Mouse (Mus musculus): ENCODE results near the gene Rdm1. TPM values are rescaled to one million over a fixed set of nuclear protein-coding genes. Genes with fewer than 3 reads are reported as not detected.

Rdm1 gene
- polyA plus RNA-seq, 1 experiment = 13.9 TPM

- TF ChIP-seq CTCF (IDR thresholded peaks at IDR 0.05; ENCODE audit: borderline replicate concordance, insufficient read depth, low read depth, low read length) = no peak
- no peak for TF ChIP-seq POLR2A (IDR thresholded peaks at IDR 0.05; ENCODE audit: borderline replicate concordance, insufficient read depth, low read length)
- no peaks in the 10 kb centered on the region for H3K27me3 ChIP-seq (ENCODE audit: control insufficient read depth, insufficient read depth, low read length)
- no peak overlapping the region for H3K4me3 ChIP-seq (replicated peaks; ENCODE audit: insufficient read depth, low read depth, low read length)
- 89% methylated on average over 5 of the region's 5 CpGs for WGBS
- DNase-seq = no peak
- H3K4me1 ChIP-seq (ENCODE audit: control insufficient read depth, insufficient read depth, low read length) = no peaks in the 10 kb centered on the region
- H3K27ac ChIP-seq (ENCODE audit: insufficient read depth, low read length) = no peak overlapping the region
These were observed 47.1 kb downstream of the Rdm1 start for GRCm38 (mm10) chr11:101674106-101674505.

GRCm38 (mm10) chr11:101675349-101675748 is 48.4 kb downstream of the Rdm1 start:
- DNase-seq = no peak

GRCm38 (mm10) chr11:101677655-101678054 is 50.7 kb downstream of the Rdm1 start:
- Histone ChIP-seq H3K4me3 (replicated peaks; ENCODE audit: insufficient read depth, low read depth, low read length) (no peak overlapping the region), H3K4me1 (ENCODE audit: control insufficient read depth, insufficient read depth, low read length) (no peaks in the 10 kb centered on the region), H3K27me3 (ENCODE audit: control insufficient read depth, insufficient read depth, low read length) (no peaks in the 10 kb centered on the region), H3K27ac (ENCODE audit: insufficient read depth, low read length) (no peak overlapping the region)
- 84% methylated on average over 12 of the region's 12 CpGs for WGBS
- TF ChIP-seq POLR2A (IDR thresholded peaks at IDR 0.05; ENCODE audit: borderline replicate concordance, insufficient read depth, low read length) (no peak), CTCF (IDR thresholded peaks at IDR 0.05; ENCODE audit: borderline replicate concordance, insufficient read depth, low read depth, low read length) (no peak)
- DNase-seq = no peak

More at GRCm38 (mm10) chr11:101675349-101675748, 48.4 kb downstream of the Rdm1 start:
- H3K27me3 ChIP-seq (ENCODE audit: control insufficient read depth, insufficient read depth, low read length) = no peaks in the 10 kb centered on the region
- TF ChIP-seq POLR2A (IDR thresholded peaks at IDR 0.05; ENCODE audit: borderline replicate concordance, insufficient read depth, low read length) = no peak
- TF ChIP-seq CTCF (IDR thresholded peaks at IDR 0.05; ENCODE audit: borderline replicate concordance, insufficient read depth, low read depth, low read length) = no peak
- 86% methylated on average over 4 of the region's 4 CpGs for WGBS
- H3K4me1 ChIP-seq (ENCODE audit: control insufficient read depth, insufficient read depth, low read length) = no peaks in the 10 kb centered on the region
- no peak overlapping the region for H3K27ac ChIP-seq (ENCODE audit: insufficient read depth, low read length)
- H3K4me3 ChIP-seq (replicated peaks; ENCODE audit: insufficient read depth, low read depth, low read length) = no peak overlapping the region

GRCm38 (mm10) chr11:101678770-101679169 is 51.8 kb downstream of the Rdm1 start:
- no peak overlapping the region for H3K27ac ChIP-seq (ENCODE audit: insufficient read depth, low read length)
- WGBS = 78% methylated on average over 5 of the region's 5 CpGs
- TF ChIP-seq POLR2A (IDR thresholded peaks at IDR 0.05; ENCODE audit: borderline replicate concordance, insufficient read depth, low read length) = no peak
- no peak for TF ChIP-seq CTCF (IDR thresholded peaks at IDR 0.05; ENCODE audit: borderline replicate concordance, insufficient read depth, low read depth, low read length)

GRCm38 (mm10) chr11:101679907-101680306 is 52.9 kb downstream of the Rdm1 start:
- H3K27ac ChIP-seq (ENCODE audit: insufficient read depth, low read length) = no peak overlapping the region
- WGBS = 53% methylated on average over 7 of the region's 7 CpGs
- no peak overlapping the region for H3K4me3 ChIP-seq (replicated peaks; ENCODE audit: insufficient read depth, low read depth, low read length)
- TF ChIP-seq POLR2A (IDR thresholded peaks at IDR 0.05; ENCODE audit: borderline replicate concordance, insufficient read depth, low read length) (no peak), CTCF (IDR thresholded peaks at IDR 0.05; ENCODE audit: borderline replicate concordance, insufficient read depth, low read depth, low read length) (no peak)
- H3K27me3 ChIP-seq (ENCODE audit: control insufficient read depth, insufficient read depth, low read length) = no peaks in the 10 kb centered on the region
- no peaks in the 10 kb centered on the region for H3K4me1 ChIP-seq (ENCODE audit: control insufficient read depth, insufficient read depth, low read length)
- no peak for DNase-seq

More at GRCm38 (mm10) chr11:101678770-101679169, 51.8 kb downstream of the Rdm1 start:
- Histone ChIP-seq H3K4me1 (ENCODE audit: control insufficient read depth, insufficient read depth, low read length) (no peaks in the 10 kb centered on the region), H3K27me3 (ENCODE audit: control insufficient read depth, insufficient read depth, low read length) (no peaks in the 10 kb centered on the region), H3K4me3 (replicated peaks; ENCODE audit: insufficient read depth, low read depth, low read length) (no peak overlapping the region)
- DNase-seq = no peak

- no peak overlapping the region for H3K4me3 ChIP-seq (replicated peaks; ENCODE audit: insufficient read depth, low read depth, low read length)
- no peak for TF ChIP-seq CTCF (IDR thresholded peaks at IDR 0.05; ENCODE audit: borderline replicate concordance, insufficient read depth, low read depth, low read length)
- no peak for TF ChIP-seq POLR2A (IDR thresholded peaks at IDR 0.05; ENCODE audit: borderline replicate concordance, insufficient read depth, low read length)
These were observed 53.8 kb downstream of the Rdm1 start for GRCm38 (mm10) chr11:101680634-101681325.

GRCm38 (mm10) chr11:101681968-101682367 is 55.0 kb downstream of the Rdm1 start:
- no peak overlapping the region for H3K27ac ChIP-seq (ENCODE audit: insufficient read depth, low read length)
- WGBS = 84% methylated on average over 1 of the region's 1 CpGs
- TF ChIP-seq CTCF (IDR thresholded peaks at IDR 0.05; ENCODE audit: borderline replicate concordance, insufficient read depth, low read depth, low read length) (no peak), POLR2A (IDR thresholded peaks at IDR 0.05; ENCODE audit: borderline replicate concordance, insufficient read depth, low read length) (no peak)
- H3K4me3 ChIP-seq (replicated peaks; ENCODE audit: insufficient read depth, low read depth, low read length) = no peak overlapping the region
- H3K4me1 ChIP-seq (ENCODE audit: control insufficient read depth, insufficient read depth, low read length) = no peaks in the 10 kb centered on the region
- H3K27me3 ChIP-seq (ENCODE audit: control insufficient read depth, insufficient read depth, low read length) = no peaks in the 10 kb centered on the region
- DNase-seq = no peak

More at GRCm38 (mm10) chr11:101680634-101681325, 53.8 kb downstream of the Rdm1 start:
- Histone ChIP-seq H3K27me3 (ENCODE audit: control insufficient read depth, insufficient read depth, low read length) (no peaks in the 10 kb centered on the region), H3K27ac (ENCODE audit: insufficient read depth, low read length) (no peak overlapping the region), H3K4me1 (ENCODE audit: control insufficient read depth, insufficient read depth, low read length) (no peaks in the 10 kb centered on the region)
- 33% methylated on average over 3 of the region's 3 CpGs for WGBS
- no peak for DNase-seq

- TF ChIP-seq POLR2A (IDR thresholded peaks at IDR 0.05; ENCODE audit: borderline replicate concordance, insufficient read depth, low read length) (no peak), CTCF (IDR thresholded peaks at IDR 0.05; ENCODE audit: borderline replicate concordance, insufficient read depth, low read depth, low read length) (no peak)
- DNase-seq = no peak
- 81% methylated on average over 7 of the region's 7 CpGs for WGBS
- H3K27me3 ChIP-seq (ENCODE audit: control insufficient read depth, insufficient read depth, low read length) = no peaks in the 10 kb centered on the region
- H3K4me3 ChIP-seq (replicated peaks; ENCODE audit: insufficient read depth, low read depth, low read length) = no peak overlapping the region
- no peak overlapping the region for H3K27ac ChIP-seq (ENCODE audit: insufficient read depth, low read length)
- peaks cover 4% of the 10 kb centered on the region; the same call in 1 of the 2 replicates for H3K4me1 ChIP-seq (ENCODE audit: control insufficient read depth, insufficient read depth, low read length)
These were observed 55.5 kb downstream of the Rdm1 start for GRCm38 (mm10) chr11:101682410-101682960.

Other genes with a start within 250 kb of the Rdm1 start
- 53.2 and 55.3 TPM in 2 replicates for gene Aarsd1, start 209.6 kb upstream of the Rdm1 start, polyA plus RNA-seq (2012; rRNA removed)
- gene Gm27029, start 202.4 kb upstream of the Rdm1 start, polyA plus RNA-seq (2012; rRNA removed) = 2.9 and 3.1 TPM in 2 replicates
- gene Rundc1, start 202.1 kb upstream of the Rdm1 start, polyA plus RNA-seq (2012; rRNA removed) = 31.8 and 32.0 TPM in 2 replicates
- gene Ptges3l, start 201.9 kb upstream of the Rdm1 start, polyA plus RNA-seq (2012; rRNA removed) = 1.2 and 1.8 TPM in 2 replicates
- 400 and 422 TPM in 2 replicates for gene Rpl27, start 184.9 kb upstream of the Rdm1 start, polyA plus RNA-seq (2012; rRNA removed)
- gene Ifi35, start 178.8 kb upstream of the Rdm1 start, polyA plus RNA-seq (2012; rRNA removed) = 6.2 and 6.3 TPM in 2 replicates
- gene Rnd2, start 162.2 kb upstream of the Rdm1 start, polyA plus RNA-seq (2012; rRNA removed) = 216 and 275 TPM in 2 replicates
- gene Vat1, start 161.0 kb upstream of the Rdm1 start, polyA plus RNA-seq (2012; rRNA removed) = 44.6 and 49.2 TPM in 2 replicates
- 0.59 and 0.67 TPM in 2 replicates for gene Brca1, start 75.2 kb upstream of the Rdm1 start, polyA plus RNA-seq (2012; rRNA removed)
- 137 and 147 TPM in 2 replicates for gene Nbr1, start 75.0 kb upstream of the Rdm1 start, polyA plus RNA-seq (2012; rRNA removed)
- gene Tmem106a, start 45.0 kb upstream of the Rdm1 start, polyA plus RNA-seq (2012; rRNA removed) = 1.6 and 2.0 TPM in 2 replicates
- gene Gm11634, start 27.9 kb upstream of the Rdm1 start, polyA plus RNA-seq (2012; rRNA removed) = not detected in 2 replicates
- gene Arl4d, start 38.3 kb downstream of the Rdm1 start, polyA plus RNA-seq (2012; rRNA removed) = 14.5 and 16.6 TPM in 2 replicates
- gene Dhx8, start 105.7 kb downstream of the Rdm1 start, polyA plus RNA-seq (2012; rRNA removed) = 27.4 and 28.9 TPM in 2 replicates
- 26.9 and 27.0 TPM in 2 replicates for gene Etv4, start 158.2 kb downstream of the Rdm1 start, polyA plus RNA-seq (2012; rRNA removed)